Mouse (Mus musculus): ENCODE measurements around the gene Gm21988.

DNA sequence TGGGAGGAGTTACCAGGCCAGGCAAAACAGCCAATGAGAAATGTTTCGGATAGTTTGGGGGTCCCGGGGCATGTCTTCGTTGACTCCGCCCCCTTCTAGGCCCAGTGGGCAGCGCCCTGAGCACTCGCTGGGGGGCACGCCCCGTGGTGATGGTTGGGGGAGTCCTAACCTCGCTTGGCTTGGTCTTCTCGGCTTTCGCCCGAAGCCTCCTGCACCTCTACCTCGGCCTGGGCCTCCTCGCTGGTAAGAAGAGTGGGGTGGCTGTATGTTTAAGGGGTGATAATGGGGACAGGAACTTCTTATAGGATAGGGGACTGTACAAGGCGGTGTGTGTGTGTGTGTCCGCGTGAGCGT is 24.8 kb downstream of the Gm21988 start:
- no peak for TF ChIP-seq CTCF (IDR thresholded peaks at IDR 0.05; ENCODE audit: low read depth)
- no peak for TF ChIP-seq EP300 (IDR thresholded peaks at IDR 0.05; ENCODE audit: low read depth)
